Mouse (Mus musculus) G1E (cell line): ENCODE measurements around the gene Faap20. TPM values are rescaled to one million over a fixed set of nuclear protein-coding genes. Genes with fewer than 3 reads are reported as not detected.

Source experiments
- ATAC-seq: 2 replicates; pipeline ENCODE4 v1.8.0; 2016; ENCODE audit warnings: mild to moderate bottlenecking; ENCODE audit not compliant: insufficient number of reproducible peaks, poor library complexity, low FRiP score, severe bottlenecking; ENCODE audit errors: extremely low read depth
- DNase-seq: peaks from one replicate; pipeline ENCODE4 v3.0.0; 2012; ENCODE audit warnings: low spot score
- H3K27me3 ChIP-seq: 2 replicates; pipeline ENCODE4 v1.6.1; 2012; ENCODE audit warnings: mild to moderate bottlenecking, low read length, inconsistent platforms; ENCODE audit not compliant: insufficient read depth
- H3K36me3 ChIP-seq: replicated peaks from 2 replicates; pipeline ENCODE3; 2012; ENCODE audit warnings: mild to moderate bottlenecking, inconsistent platforms
- H3K4me1 ChIP-seq: 2 replicates; pipeline ENCODE4 v1.6.1; 2012; ENCODE audit warnings: low read depth, low read length, inconsistent platforms, mixed read lengths; ENCODE audit not compliant: insufficient read depth
- H3K4me3 ChIP-seq: 2 replicates; pipeline ENCODE4 v1.5.1; 2012; ENCODE audit warnings: low read depth, mild to moderate bottlenecking, inconsistent platforms, low read length, moderate library complexity, mixed read lengths
- H3K9me3 ChIP-seq: replicated peaks from 2 replicates; pipeline ENCODE4 v1.6.1; 2012; ENCODE audit warnings: inconsistent platforms
- CTCF ChIP-seq: IDR thresholded peaks from 2 replicates; pipeline ENCODE4 v1.5.1; 2012; ENCODE audit warnings: low read depth, low read length, inconsistent platforms, mixed read lengths
- GATA1 ChIP-seq: IDR thresholded peaks from 2 replicates; pipeline ENCODE4 v1.6.1; 2012; ENCODE audit warnings: borderline replicate concordance, low read length, inconsistent platforms, mixed read lengths
- GATA2 ChIP-seq: IDR thresholded peaks from 2 replicates; pipeline ENCODE4 v1.6.1; 2012; ENCODE audit warnings: low read depth, low read length, inconsistent platforms, borderline replicate concordance
- POLR2AphosphoS5 ChIP-seq: IDR thresholded peaks from 2 replicates; pipeline ENCODE4 v1.6.1; 2012; ENCODE audit warnings: low read depth, low read length, inconsistent platforms; ENCODE audit not compliant: insufficient replicate concordance
- TAL1 ChIP-seq: conservative IDR thresholded peaks from 2 replicates; pipeline ENCODE4 v1.6.1; 2012; ENCODE audit warnings: low read depth, low read length, inconsistent platforms, mixed read lengths
- polyA plus RNA-seq: library from polyadenylated mRNA; stranded (reverse); fragments of >175 nt; gene quantifications from 2 replicates; pipeline ENCODE4 v1.2.3, GENCODE M21; 2012
- total RNA-seq, 2 experiments: library from RNA; stranded (forward) in 1 of 2; stranded (reverse) in 1 of 2; fragments of 200-1000 nt in 1 of 2; fragments of >200 nt in 1 of 2; fragmentation: Nextera tagmentation in 1 of 2; gene quantifications; 2 replicates each; pipeline ENCODE4 v1.2.3; 2014 to 2017

Gene Faap20
- total and polyA plus RNA-seq, 3 experiments: 23.5 to 45.5 (median 24.9) TPM

GRCm38 (mm10) chr4:155222841-155223593, 26.6 kb upstream of the Faap20 start:
- no peaks in the 10 kb centered on the region for H3K9me3 ChIP-seq
- peaks cover 43% of the 10 kb centered on the region for H3K27me3 ChIP-seq

DNA sequence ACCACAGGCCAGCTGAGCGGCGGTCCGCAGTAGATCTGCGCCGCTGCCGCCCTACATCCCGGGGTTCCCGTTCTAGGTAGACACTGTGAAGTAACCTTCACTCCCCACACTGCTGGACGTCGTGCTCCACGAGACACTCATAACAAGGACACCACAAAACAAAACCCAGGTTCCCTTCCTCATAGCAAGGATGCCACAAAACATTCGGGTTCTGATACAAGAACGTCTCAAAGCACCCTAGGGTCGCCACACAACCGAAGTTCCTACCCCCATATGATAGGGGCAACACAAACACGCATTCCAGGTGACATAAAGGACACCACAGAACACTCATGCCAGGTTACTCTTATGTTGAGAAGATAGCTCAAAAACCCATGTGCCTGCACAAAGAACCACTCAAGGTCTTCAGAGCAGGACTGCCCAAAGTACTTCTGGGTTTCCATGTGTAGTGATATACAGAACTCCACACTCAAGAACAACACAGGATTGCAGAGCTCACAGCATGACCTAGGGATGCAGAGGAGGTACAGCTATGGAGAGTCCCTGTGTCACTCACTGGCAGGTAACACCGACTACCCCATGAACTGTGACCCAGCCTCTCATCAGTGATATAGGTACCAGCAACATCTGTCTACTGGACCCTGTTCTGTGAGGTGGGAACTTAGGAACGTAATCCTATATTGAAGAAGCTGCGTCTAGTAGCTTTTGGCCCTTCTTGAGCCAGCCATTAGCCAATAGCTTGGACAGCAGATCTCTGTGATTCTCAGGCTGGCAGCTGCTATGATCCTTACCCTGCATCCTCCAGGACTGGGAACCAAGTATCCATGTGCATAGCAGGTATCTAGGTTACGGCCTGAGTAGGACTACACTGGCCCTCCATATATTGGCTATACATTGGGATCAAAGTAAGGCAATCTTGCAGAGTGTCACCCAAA, 25.7 kb upstream of the Faap20 start:
- DNase-seq: no peak
- no peak for ATAC-seq
- Histone ChIP-seq H3K36me3 (peaks cover 20% of the 10 kb centered on the region), H3K9me3 (no peaks in the 10 kb centered on the region), H3K27me3 (peaks cover 51% of the 10 kb centered on the region), H3K4me3 (peak overlapping the region; percentile 79), H3K4me1 (peaks cover 74% of the 10 kb centered on the region)
- TF ChIP-seq GATA1 (no peak), CTCF (no peak), GATA2 (no peak), TAL1 (no peak), POLR2AphosphoS5 (no peak)

More at GRCm38 (mm10) chr4:155222841-155223593, 26.6 kb upstream of the Faap20 start:
- H3K4me1 ChIP-seq: peaks cover 73% of the 10 kb centered on the region
- DNase-seq: peak; percentile 86
- H3K4me3 ChIP-seq: peak overlapping the region; percentile 79
- TF ChIP-seq TAL1: no peak
- TF ChIP-seq CTCF: no peak
- TF ChIP-seq POLR2AphosphoS5: no peak
- no peak for TF ChIP-seq GATA2
- no peak for TF ChIP-seq GATA1
- peak; percentile 72 for ATAC-seq
- peaks cover 29% of the 10 kb centered on the region for H3K36me3 ChIP-seq

- no peak for TF ChIP-seq POLR2AphosphoS5
- TF ChIP-seq GATA1: no peak
- ATAC-seq: no peak
- Histone ChIP-seq H3K36me3 (peaks cover 3% of the 10 kb centered on the region), H3K27me3 (peaks cover 49% of the 10 kb centered on the region), H3K4me1 (peaks cover 55% of the 10 kb centered on the region), H3K4me3 (no peak overlapping the region), H3K9me3 (no peaks in the 10 kb centered on the region)
- DNase-seq: no peak
Observed at GRCm38 (mm10) chr4:155225918-155226317, 23.7 kb upstream of the Faap20 start.

GRCm38 (mm10) chr4:155227986-155228385, 21.6 kb upstream of the Faap20 start:
- TF ChIP-seq TAL1 (no peak), CTCF (no peak), GATA1 (no peak), GATA2 (no peak), POLR2AphosphoS5 (no peak)
- Histone ChIP-seq H3K4me3 (no peak overlapping the region), H3K36me3 (no peaks in the 10 kb centered on the region), H3K27me3 (peaks cover 55% of the 10 kb centered on the region), H3K9me3 (no peaks in the 10 kb centered on the region), H3K4me1 (peaks cover 52% of the 10 kb centered on the region)
- DNase-seq (no peak), ATAC-seq (no peak)

DNA sequence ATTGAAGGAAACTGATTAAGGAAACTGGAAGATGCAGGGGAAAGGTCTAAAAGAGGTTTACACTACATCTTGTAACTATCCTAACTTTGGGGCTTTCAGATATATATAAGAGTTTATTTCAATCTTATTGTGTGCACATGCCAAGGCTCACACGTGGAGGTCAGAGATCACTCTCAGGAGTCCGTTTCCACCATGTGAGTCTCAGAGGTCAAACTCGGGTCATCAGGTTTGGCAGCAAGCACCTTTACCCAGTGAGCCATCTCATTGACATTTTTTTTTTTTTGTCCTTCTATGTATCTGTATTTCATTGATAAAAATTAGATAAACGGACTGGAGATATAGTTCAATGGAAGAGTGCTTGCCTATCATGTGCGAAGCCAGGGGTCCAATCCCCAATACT, 21.1 kb upstream of the Faap20 start:
- Histone ChIP-seq H3K4me3 (no peak overlapping the region), H3K9me3 (no peaks in the 10 kb centered on the region), H3K4me1 (peaks cover 52% of the 10 kb centered on the region), H3K27me3 (peaks cover 55% of the 10 kb centered on the region), H3K36me3 (no peaks in the 10 kb centered on the region)
- ATAC-seq (no peak), DNase-seq (no peak)
- TF ChIP-seq CTCF: no peak
- TF ChIP-seq TAL1: no peak
- no peak for TF ChIP-seq POLR2AphosphoS5
- no peak for TF ChIP-seq GATA2
- TF ChIP-seq GATA1: no peak

GRCm38 (mm10) chr4:155233878-155234277, 15.7 kb upstream of the Faap20 start:
- H3K27me3 ChIP-seq: peaks cover 49% of the 10 kb centered on the region
- H3K9me3 ChIP-seq: no peaks in the 10 kb centered on the region
- TF ChIP-seq CTCF (no peak), GATA2 (no peak), TAL1 (no peak), GATA1 (no peak), POLR2AphosphoS5 (no peak)
- peak overlapping the region; percentile 18; the same call in 1 of the 2 replicates for H3K4me3 ChIP-seq
- no peak for ATAC-seq
- H3K36me3 ChIP-seq: no peaks in the 10 kb centered on the region
- no peak for DNase-seq
- H3K4me1 ChIP-seq: peaks cover 54% of the 10 kb centered on the region
